Mouse (Mus musculus) heart, adult 9 months (tissue): Measurements from ENCODE around the gene Tbk1.

Experiments
- DNase-seq, 2 experiments: peaks; one replicate each; pipeline ENCODE4 v3.0.0; 2022; ENCODE audit warnings: low spot score in 2 of 2

Tbk1 gene

GRCm38 (mm10) chr10:121534995-121535394, 51.6 kb downstream of the Tbk1 start:
- no peak for DNase-seq

GRCm38 (mm10) chr10:121533137-121533872, 53.3 kb downstream of the Tbk1 start:
- no peak for DNase-seq

GRCm38 (mm10) chr10:121531541-121531940, 55.0 kb downstream of the Tbk1 start:
- no peak for DNase-seq

GRCm38 (mm10) chr10:121530365-121531003, 56.1 kb downstream of the Tbk1 start:
- no peak for DNase-seq

GRCm38 (mm10) chr10:121529261-121529660, 57.3 kb downstream of the Tbk1 start:
- DNase-seq: no peak

- no peak for DNase-seq
Measured at GRCm38 (mm10) chr10:121528470-121528869, 58.1 kb downstream of the Tbk1 start.

- no peak for DNase-seq
Measured at GRCm38 (mm10) chr10:121527114-121527513, 59.5 kb downstream of the Tbk1 start.

GRCm38 (mm10) chr10:121520923-121521585, 65.5 kb downstream of the Tbk1 start:
- no peak for DNase-seq

GRCm38 (mm10) chr10:121519710-121520109, 66.9 kb downstream of the Tbk1 start:
- DNase-seq: no peak

- peak; percentile 36 to 78 for DNase-seq
Measured at GRCm38 (mm10) chr10:121516008-121516600, 70.5 kb downstream of the Tbk1 start.

GRCm38 (mm10) chr10:121509751-121510643, 76.6 kb downstream of the Tbk1 start:
- DNase-seq: peak in 1 of 2 experiments; percentile 32

- no peak for DNase-seq
Measured at GRCm38 (mm10) chr10:121507755-121508544, 78.6 kb downstream of the Tbk1 start.

GRCm38 (mm10) chr10:121506731-121507583, 79.6 kb downstream of the Tbk1 start:
- DNase-seq: peak in 1 of 2 experiments; percentile 59

- no peak for DNase-seq
Measured at GRCm38 (mm10) chr10:121505929-121506328, 80.7 kb downstream of the Tbk1 start.

- DNase-seq: peak; percentile 70 to 80
Measured at GRCm38 (mm10) chr10:121504973-121505911, 81.3 kb downstream of the Tbk1 start.

GRCm38 (mm10) chr10:121501160-121501559, 85.4 kb downstream of the Tbk1 start:
- no peak for DNase-seq

- DNase-seq: no peak
Measured at GRCm38 (mm10) chr10:121500034-121500433, 86.6 kb downstream of the Tbk1 start.

GRCm38 (mm10) chr10:121499063-121499462, 87.5 kb downstream of the Tbk1 start:
- no peak for DNase-seq
